Mouse (Mus musculus): Measurements from ENCODE around the gene 4930596D02Rik. TPM values are rescaled to one million over a fixed set of nuclear protein-coding genes. Genes with fewer than 3 reads are reported as not detected.

Gene 4930596D02Rik
- not detected in 2 replicates for polyA plus RNA-seq (2015; fragmentation: Nextera tagmentation; extraction: Ambion mirVana)

- H3K9me3 ChIP-seq (replicated peaks) = no peaks in the 10 kb centered on the region
- H3K4me3 ChIP-seq (replicated peaks) = no peak within 1 kb of the TSS
- H3K9ac ChIP-seq = no peak within 1 kb of the TSS
- H3K4me2 ChIP-seq (replicated peaks) = no peak within 1 kb of the TSS
- no peaks in the 10 kb centered on the region for H3K4me1 ChIP-seq
- H3K27me3 ChIP-seq = no peaks in the 10 kb centered on the region
- ATAC-seq (ENCODE audit: insufficient number of reproducible peaks, low FRiP score, low TSS enrichment, low read depth) = no peak
- no peak within 1 kb of the TSS for H3K27ac ChIP-seq (replicated peaks)
- no peaks in the 10 kb centered on the region for H3K36me3 ChIP-seq
- WGBS = 58% methylated on average over 4 of the region's 4 CpGs
These were observed at the start of gene 4930596D02Rik for GRCm38 (mm10) chr14:35811878-35812277. Gene 4930596D02Rik (minus strand): TSS chr14:35811978.

- Histone ChIP-seq H3K36me3 (no peaks in the 10 kb centered on the region), H3K9ac (no peak overlapping the region), H3K4me1 (no peaks in the 10 kb centered on the region), H3K4me3 (replicated peaks) (no peak overlapping the region), H3K4me2 (replicated peaks) (no peak overlapping the region), H3K27me3 (no peaks in the 10 kb centered on the region), H3K27ac (replicated peaks) (no peak overlapping the region), H3K9me3 (replicated peaks) (no peaks in the 10 kb centered on the region)
- WGBS = 72% methylated on average over 1 of the region's 1 CpGs
- no peak for ATAC-seq (ENCODE audit: insufficient number of reproducible peaks, low FRiP score, low TSS enrichment, low read depth)
These were observed 41.5 kb upstream of the 4930596D02Rik start for GRCm38 (mm10) chr14:35853254-35853653.

- Histone ChIP-seq H3K27me3 (no peaks in the 10 kb centered on the region), H3K27ac (replicated peaks) (no peak overlapping the region), H3K4me1 (no peaks in the 10 kb centered on the region), H3K4me2 (replicated peaks) (no peak overlapping the region), H3K9me3 (replicated peaks) (no peaks in the 10 kb centered on the region), H3K36me3 (no peaks in the 10 kb centered on the region), H3K4me3 (replicated peaks) (no peak overlapping the region), H3K9ac (no peak overlapping the region)
- WGBS = 48% methylated on average over 6 of the region's 6 CpGs
- no peak for ATAC-seq (ENCODE audit: insufficient number of reproducible peaks, low FRiP score, low TSS enrichment, low read depth)
These were observed 33.5 kb upstream of the 4930596D02Rik start for GRCm38 (mm10) chr14:35845271-35845670.

GRCm38 (mm10) chr14:35842111-35842721 is 30.4 kb upstream of the 4930596D02Rik start:
- no peaks in the 10 kb centered on the region for H3K27me3 ChIP-seq
- H3K9ac ChIP-seq = no peak overlapping the region
- H3K9me3 ChIP-seq (replicated peaks) = no peaks in the 10 kb centered on the region
- H3K4me1 ChIP-seq = no peaks in the 10 kb centered on the region
- H3K36me3 ChIP-seq = no peaks in the 10 kb centered on the region
- 72% methylated on average over 7 of the region's 7 CpGs for WGBS
- H3K4me3 ChIP-seq (replicated peaks) = no peak overlapping the region
- ATAC-seq (ENCODE audit: insufficient number of reproducible peaks, low FRiP score, low TSS enrichment, low read depth) = no peak
- no peak overlapping the region for H3K27ac ChIP-seq (replicated peaks)
- no peak overlapping the region for H3K4me2 ChIP-seq (replicated peaks)

GRCm38 (mm10) chr14:35792656-35793213 is 19.0 kb downstream of the 4930596D02Rik start:
- Histone ChIP-seq H3K4me3 (replicated peaks) (no peak overlapping the region), H3K27ac (replicated peaks) (no peak overlapping the region), H3K9ac (no peak overlapping the region), H3K36me3 (no peaks in the 10 kb centered on the region), H3K27me3 (no peaks in the 10 kb centered on the region), H3K4me1 (no peaks in the 10 kb centered on the region), H3K4me2 (replicated peaks) (no peak overlapping the region), H3K9me3 (replicated peaks) (no peaks in the 10 kb centered on the region)
- no peak for ATAC-seq (ENCODE audit: insufficient number of reproducible peaks, low FRiP score, low TSS enrichment, low read depth)
- 40% methylated on average over 3 of the region's 3 CpGs for WGBS

- Histone ChIP-seq H3K4me3 (replicated peaks) (no peak overlapping the region), H3K4me1 (no peaks in the 10 kb centered on the region), H3K9ac (no peak overlapping the region), H3K4me2 (replicated peaks) (no peak overlapping the region), H3K9me3 (replicated peaks) (no peaks in the 10 kb centered on the region), H3K27me3 (no peaks in the 10 kb centered on the region), H3K27ac (replicated peaks) (no peak overlapping the region), H3K36me3 (no peaks in the 10 kb centered on the region)
- WGBS = 75% methylated on average over 3 of the region's 3 CpGs
- ATAC-seq (ENCODE audit: insufficient number of reproducible peaks, low FRiP score, low TSS enrichment, low read depth) = no peak
These were observed 31.7 kb downstream of the 4930596D02Rik start for GRCm38 (mm10) chr14:35780033-35780432.

- H3K27me3 ChIP-seq = no peaks in the 10 kb centered on the region
- no peaks in the 10 kb centered on the region for H3K36me3 ChIP-seq
- H3K27ac ChIP-seq (replicated peaks) = no peak overlapping the region
- no peak overlapping the region for H3K4me2 ChIP-seq (replicated peaks)
- no peak overlapping the region for H3K9ac ChIP-seq
- ATAC-seq (ENCODE audit: insufficient number of reproducible peaks, low FRiP score, low TSS enrichment, low read depth) = no peak
- H3K4me3 ChIP-seq (replicated peaks) = no peak overlapping the region
- H3K4me1 ChIP-seq = no peaks in the 10 kb centered on the region
- 87% methylated on average over 1 of the region's 1 CpGs for WGBS
- H3K9me3 ChIP-seq (replicated peaks) = no peaks in the 10 kb centered on the region
These were observed 38.5 kb downstream of the 4930596D02Rik start for GRCm38 (mm10) chr14:35773306-35773705.

All from embryonic facial prominence, embryonic 15.5 days (tissue).